Mouse (Mus musculus) brain, adult 2 months (tissue): ENCODE measurements at regions not wholly inside any gene's neighbourhood (a gene's known extent, or its start where the extent isn't known, plus 50 kb on each side); places are given as distances from the start of the nearest gene placed in this dataset.

Experiments used
- DNase-seq: peaks from one replicate; pipeline ENCODE4 v3.0.0; 2011; ENCODE audit warnings: low read depth, low spot score

DNA sequence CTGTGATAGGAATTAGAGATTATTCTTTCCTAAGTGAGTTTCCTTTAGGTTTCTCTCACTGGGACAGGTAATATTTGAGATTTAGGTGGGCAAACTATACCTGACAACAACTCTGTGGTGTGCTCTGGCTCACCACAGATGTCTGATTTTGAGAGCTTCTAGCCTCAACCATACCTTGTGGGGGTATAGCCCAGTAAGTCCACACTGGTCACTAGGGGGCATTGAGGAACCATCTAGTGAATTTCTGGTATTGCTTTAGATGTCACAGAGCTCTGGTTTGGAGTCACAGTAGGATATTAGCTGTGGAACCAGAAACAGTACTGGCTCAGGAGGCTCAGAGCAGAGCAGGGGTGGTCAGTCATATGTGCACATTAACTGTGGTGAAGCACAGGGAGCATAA is 91.5 kb upstream of the 2210010C04Rik start:
- no peak for DNase-seq

DNA sequence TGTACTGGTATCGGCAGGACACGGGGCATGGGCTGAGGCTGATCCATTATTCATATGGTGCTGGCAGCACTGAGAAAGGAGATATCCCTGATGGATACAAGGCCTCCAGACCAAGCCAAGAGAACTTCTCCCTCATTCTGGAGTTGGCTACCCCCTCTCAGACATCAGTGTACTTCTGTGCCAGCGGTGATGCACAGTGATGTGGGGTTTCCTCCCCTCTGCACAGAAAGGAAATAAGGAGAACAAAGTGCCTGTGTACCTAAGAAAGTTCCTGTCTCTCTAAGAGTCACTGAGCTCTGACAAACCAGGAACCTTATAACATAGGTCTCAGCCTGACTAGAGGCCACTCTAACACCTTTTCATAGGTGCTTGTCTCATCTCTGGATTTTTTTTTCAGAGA is 86.3 kb upstream of the 2210010C04Rik start:
- no peak for DNase-seq

DNA sequence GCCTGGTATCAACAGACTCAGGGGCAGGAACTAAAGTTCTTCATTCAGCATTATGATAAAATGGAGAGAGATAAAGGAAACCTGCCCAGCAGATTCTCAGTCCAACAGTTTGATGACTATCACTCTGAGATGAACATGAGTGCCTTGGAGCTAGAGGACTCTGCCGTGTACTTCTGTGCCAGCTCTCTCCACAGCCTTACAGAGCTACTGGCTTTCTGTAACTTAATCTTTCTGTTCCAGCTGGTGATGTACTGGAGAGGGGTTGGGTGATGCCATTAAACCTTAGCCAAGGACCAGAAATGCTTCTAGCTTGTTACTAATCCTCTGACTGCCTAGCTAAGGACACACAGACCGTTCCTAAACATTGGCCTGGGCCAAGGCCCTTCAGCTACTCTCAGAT is 83.9 kb upstream of the 2210010C04Rik start:
- DNase-seq = no peak

- peak; percentile 78 for DNase-seq
Measured at GRCm38 (mm10) chr6:41118201-41118976, 83.1 kb upstream of the 2210010C04Rik start.

- no peak for DNase-seq
Measured at GRCm38 (mm10) chr6:41113943-41114342, 78.6 kb upstream of the 2210010C04Rik start.

GRCm38 (mm10) chr6:41112861-41113610 is 77.7 kb upstream of the 2210010C04Rik start:
- peak; percentile 76 for DNase-seq

GRCm38 (mm10) chr6:41111829-41112228 is 76.5 kb upstream of the 2210010C04Rik start:
- no peak for DNase-seq

DNA sequence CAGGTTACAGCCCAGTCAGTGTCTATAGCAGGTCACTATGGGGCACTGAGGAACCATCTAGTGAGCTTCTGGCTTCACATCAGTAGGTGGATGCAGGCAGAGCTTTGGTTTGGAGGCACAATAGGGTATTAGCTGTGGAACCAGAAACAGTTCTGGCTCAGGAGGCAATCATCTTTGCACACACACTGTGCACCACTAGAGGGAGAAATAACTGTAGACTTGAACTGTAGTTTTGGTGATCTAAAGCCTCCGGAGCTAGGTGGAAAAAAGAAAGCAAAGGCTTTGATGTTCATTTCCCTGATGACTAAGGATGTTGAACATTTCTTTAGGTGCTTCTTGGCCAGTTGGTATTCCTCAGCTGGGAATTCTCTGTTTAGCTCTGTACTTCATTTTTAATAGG is 73.6 kb upstream of the 2210010C04Rik start:
- peak; percentile 18 for DNase-seq

- peak; percentile 82 for DNase-seq
Measured at GRCm38 (mm10) chr6:41103689-41104400, 68.5 kb upstream of the 2210010C04Rik start.

- DNase-seq = no peak
Measured at GRCm38 (mm10) chr6:41101997-41102396, 66.7 kb upstream of the 2210010C04Rik start.

GRCm38 (mm10) chr6:41100258-41100657 is 64.9 kb upstream of the 2210010C04Rik start:
- DNase-seq = no peak

DNA sequence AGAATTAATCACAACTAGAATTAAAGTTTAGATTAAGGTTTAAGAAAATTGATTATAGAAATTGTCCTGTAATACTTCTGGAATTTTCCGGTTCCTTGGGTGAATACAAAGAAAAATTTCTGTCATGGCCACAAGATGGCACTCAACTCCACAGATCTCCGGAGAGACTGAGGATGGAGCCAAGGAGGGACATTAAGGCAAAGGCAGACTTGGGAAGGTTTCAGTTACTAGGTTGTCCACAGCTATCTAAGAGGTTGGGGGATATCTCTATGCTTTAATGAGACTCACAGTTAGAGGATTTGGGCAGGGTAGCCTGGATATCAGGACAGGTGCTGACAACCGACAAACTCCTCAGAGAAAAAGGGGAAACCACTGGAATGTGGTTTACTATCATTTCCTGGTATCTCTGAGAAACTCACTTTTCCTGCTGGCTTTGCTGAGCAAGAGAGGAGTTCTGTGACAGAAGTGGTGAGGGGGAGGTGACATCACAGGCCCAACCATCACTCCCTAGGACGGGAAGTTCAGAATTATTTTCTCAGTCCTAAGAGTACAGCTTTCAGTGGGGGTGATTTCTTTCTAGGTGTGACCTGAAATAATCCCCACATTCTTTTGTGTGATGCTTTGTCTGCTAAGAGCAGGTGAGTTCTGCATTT is 56.0 kb upstream of the 2210010C04Rik start:
- peak; percentile 75 for DNase-seq
